Mouse (Mus musculus) activated CD4-positive, CD25-positive, alpha-beta regulatory T cell (primary cell): Measurements from ENCODE around the gene Vmn2r92. TPM values are rescaled to one million over a fixed set of nuclear protein-coding genes. Genes with fewer than 3 reads are reported as not detected.

Experiments
- polyA plus RNA-seq, 2 experiments: library from polyadenylated mRNA; unstranded; fragments of 100-300 nt; shearing (Covaris generic); gene quantifications; one replicate each; pipeline ENCODE4 v1.2.1; 2017

The Vmn2r92 gene
- polyA plus RNA-seq: under 1 TPM; 0.02 to 0.07 TPM

DNA sequence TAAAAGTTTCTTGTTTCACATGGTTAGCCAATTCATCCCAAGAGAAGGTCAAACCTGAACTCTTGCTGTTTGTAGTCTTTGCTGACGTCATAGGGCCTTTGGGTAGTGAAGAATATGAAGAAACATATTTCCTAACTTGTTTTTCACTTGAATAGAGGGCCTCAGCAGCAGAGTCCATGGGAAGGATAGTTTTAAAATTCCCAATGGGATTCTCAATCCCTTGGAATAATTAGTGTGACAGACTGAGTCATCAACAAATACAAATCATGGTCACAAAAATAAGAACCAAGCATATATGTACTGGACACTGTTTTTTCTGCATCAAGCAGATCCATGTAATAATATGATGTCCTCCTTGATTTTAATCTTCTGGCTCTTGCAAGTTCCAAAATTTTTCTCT is at the start of gene Vmn2r92:
TSS of gene Vmn2r92 (plus strand) at position 301 of the 400 bp plus-strand sequence.

Other genes starting within 250 kb of the Vmn2r92 start
- gene Fpr-rs4, start 130.2 kb upstream of the Vmn2r92 start, polyA plus RNA-seq: not detected
- gene Vmn2r124, start 102.5 kb upstream of the Vmn2r92 start, polyA plus RNA-seq: under 1 TPM; 0.06 to 0.12 TPM
- under 1 TPM in 1 of 2 experiments, not detected in 1; 0.09 TPM for gene Vmn2r91, start 66.9 kb upstream of the Vmn2r92 start, polyA plus RNA-seq
- gene Vmn2r94, start 125.9 kb downstream of the Vmn2r92 start, polyA plus RNA-seq: under 1 TPM in 1 of 2 experiments, not detected in 1; 0.14 TPM
- gene Vmn2r93, start 146.2 kb downstream of the Vmn2r92 start, polyA plus RNA-seq: under 1 TPM; 0.04 to 0.39 TPM